Mouse (Mus musculus): ENCODE results near the gene Tmem136. TPM values are rescaled to one million over a fixed set of nuclear protein-coding genes. Genes with fewer than 3 reads are reported as not detected.
"Not testable (repeated sequence)": the region's sequence is repeated elsewhere in the genome, so short reads cannot be mapped to it uniquely, and the experiment has no call there.

The Tmem136 gene
- total and polyA plus RNA-seq, 3 experiments, result 0.62 to 2.0 TPM; not detected in 1

DNA sequence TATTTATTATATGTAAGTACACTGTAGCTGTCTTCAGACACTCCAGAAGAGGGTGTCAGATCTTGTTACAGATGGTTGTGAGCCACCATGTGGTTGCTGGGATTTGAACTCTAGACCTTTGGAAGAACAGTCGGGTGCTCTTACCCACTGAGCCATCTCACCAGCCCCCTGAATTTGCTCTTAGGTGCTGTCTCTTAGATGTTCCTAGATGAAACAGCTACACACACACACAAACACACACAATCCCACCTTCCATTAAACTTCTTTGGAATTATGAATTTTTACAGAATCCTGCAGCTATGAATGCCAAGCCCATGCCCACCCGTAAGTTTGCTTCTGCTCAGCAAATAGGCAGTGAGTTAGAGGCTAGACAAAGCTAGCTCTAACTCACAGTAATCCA, 5.6 kb upstream of the Tmem136 start:
- TF ChIP-seq TBP (IDR thresholded peaks at IDR 0.05; ENCODE audit: low read depth, low read length), result peak; percentile 57
- DNase-seq (ENCODE audit: low read depth, low spot score); H3K27me3 ChIP-seq (ENCODE audit: control insufficient read depth in 1 of 2, insufficient read depth in 2 of 2, low read length in 2 of 2); H3K9me3 ChIP-seq (replicated peaks; ENCODE audit: insufficient read depth, low read length); H3K4me1 ChIP-seq (ENCODE audit: control insufficient read depth in 1 of 2, insufficient read depth in 2 of 2, low read length in 2 of 2); H3K4me3 ChIP-seq (ENCODE audit: control insufficient read depth in 1 of 2, insufficient read depth in 1 of 2, low read depth in 2 of 2, low read length in 2 of 2); H3K36me3 ChIP-seq (ENCODE audit: control insufficient read depth in 1 of 2, insufficient read depth in 2 of 2, low read length in 2 of 2); H3K9ac ChIP-seq (ENCODE audit: control insufficient read depth, low read depth, low read length, poor library complexity, severe bottlenecking); H3K79me2 ChIP-seq (ENCODE audit: control insufficient read depth, insufficient read depth, low read length, poor library complexity); H3K27ac ChIP-seq (ENCODE audit: control insufficient read depth, low read depth, low read length): not testable (repeated sequence)

DNA sequence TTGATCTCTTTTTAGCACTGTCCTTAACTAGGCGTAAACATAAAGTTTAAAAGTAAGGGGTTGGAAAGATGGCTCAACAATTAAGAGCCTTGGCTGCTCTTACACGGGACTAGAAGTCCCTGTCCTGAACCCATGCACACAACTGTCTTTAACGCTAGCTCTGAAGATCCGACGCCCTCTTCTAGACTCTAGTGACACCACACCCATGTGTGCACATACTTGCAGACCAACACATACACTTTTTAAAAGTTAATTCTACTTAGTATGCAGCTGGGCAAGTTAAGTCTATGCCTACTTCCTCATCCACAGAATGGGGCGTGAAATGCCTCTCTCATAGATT, 597 bp upstream of the Tmem136 start:
- peak overlapping the region; percentile 10 to 86; a peak in 2 of 4 replicates for H3K4me3 ChIP-seq (ENCODE audit: control insufficient read depth in 1 of 2, insufficient read depth in 1 of 2, low read depth in 2 of 2, low read length in 2 of 2)
- H3K9ac ChIP-seq (ENCODE audit: control insufficient read depth, low read depth, low read length, poor library complexity, severe bottlenecking), result peak overlapping the region; percentile 54
- no peaks in the 10 kb centered on the region; a peak in 1 of 4 replicates for H3K27me3 ChIP-seq (ENCODE audit: control insufficient read depth in 1 of 2, insufficient read depth in 2 of 2, low read length in 2 of 2)

DNA sequence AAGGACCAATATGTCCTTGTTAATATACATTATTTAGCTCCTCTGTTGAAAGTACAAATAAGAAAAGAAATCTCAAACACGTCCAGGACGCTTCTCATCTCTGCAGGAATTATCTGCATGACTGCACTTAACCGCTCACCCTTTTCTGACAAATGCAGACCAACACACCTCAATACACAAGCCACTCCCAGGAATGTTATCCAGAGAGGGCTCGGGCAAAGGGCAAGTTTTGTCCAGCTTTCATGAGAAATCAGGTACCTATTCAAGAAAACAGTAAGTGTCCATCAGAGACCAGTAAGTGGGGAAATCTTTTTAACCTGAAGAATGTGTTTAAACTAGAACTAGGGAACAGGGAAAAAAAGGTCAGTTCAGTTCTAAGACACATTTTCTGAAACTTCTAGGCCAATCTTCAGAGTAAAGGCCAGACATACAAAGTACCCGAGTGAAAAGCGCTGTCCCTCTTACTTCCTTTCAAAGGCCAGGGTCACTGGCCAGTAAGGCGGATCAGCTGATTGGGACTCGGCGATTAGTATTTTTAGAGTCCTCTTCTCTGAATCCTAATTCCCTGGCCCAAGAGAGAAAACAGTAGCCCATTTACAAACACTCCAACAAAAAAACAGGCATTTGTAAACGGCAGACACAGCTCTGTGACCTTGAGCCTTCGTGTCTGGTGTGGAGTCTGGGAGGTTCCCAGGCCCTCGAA, 788 bp downstream of the Tmem136 start:
- H3K9me3 ChIP-seq (replicated peaks; ENCODE audit: insufficient read depth, low read length), result no peaks in the 10 kb centered on the region
- no peaks in the 10 kb centered on the region for H3K79me2 ChIP-seq (ENCODE audit: control insufficient read depth, insufficient read depth, low read length, poor library complexity)
- peak overlapping the region; percentile 54 for H3K9ac ChIP-seq (ENCODE audit: control insufficient read depth, low read depth, low read length, poor library complexity, severe bottlenecking)
- DNase-seq (ENCODE audit: low read depth, low spot score), result peak; percentile 17
- no peaks in the 10 kb centered on the region; a peak in 1 of 4 replicates for H3K27me3 ChIP-seq (ENCODE audit: control insufficient read depth in 1 of 2, insufficient read depth in 2 of 2, low read length in 2 of 2)
- peak overlapping the region; percentile 54 to 86 for H3K4me3 ChIP-seq (ENCODE audit: control insufficient read depth in 1 of 2, insufficient read depth in 1 of 2, low read depth in 2 of 2, low read length in 2 of 2)
- H3K4me1 ChIP-seq (ENCODE audit: control insufficient read depth in 1 of 2, insufficient read depth in 2 of 2, low read length in 2 of 2), result peaks cover 5 to 12% of the 10 kb centered on the region in 2 experiments
- peaks cover 0 to 20% of the 10 kb centered on the region in 2 experiments; a peak in 2 of 4 replicates for H3K36me3 ChIP-seq (ENCODE audit: control insufficient read depth in 1 of 2, insufficient read depth in 2 of 2, low read length in 2 of 2)
- TF ChIP-seq CHD2 (IDR thresholded peaks at IDR 0.05; ENCODE audit: low read length) (no peak), TCF12 (IDR thresholded peaks at IDR 0.05; ENCODE audit: low read depth, low read length) (no peak), JUND (IDR thresholded peaks at IDR 0.05; ENCODE audit: low read depth, low read length) (no peak), TAL1 (IDR thresholded peaks at IDR 0.05; ENCODE audit: low read length) (no peak), RAD21 (IDR thresholded peaks at IDR 0.05; ENCODE audit: low read depth, low read length) (no peak), USF1 (IDR thresholded peaks at IDR 0.05; ENCODE audit: low read depth, low read length) (no peak), MAZ (IDR thresholded peaks at IDR 0.05; ENCODE audit: low read depth, low read length) (no peak), NELFE (IDR thresholded peaks at IDR 0.05; ENCODE audit: low read depth, low read length) (no peak), ZMIZ1 (IDR thresholded peaks at IDR 0.05; ENCODE audit: low read depth, low read length) (no peak), MAX (IDR thresholded peaks at IDR 0.05; ENCODE audit: low read length) (no peak), TBP (IDR thresholded peaks at IDR 0.05; ENCODE audit: low read depth, low read length) (no peak), HCFC1 (IDR thresholded peaks at IDR 0.05; ENCODE audit: low read depth, low read length) (no peak), UBTF (IDR thresholded peaks at IDR 0.05; ENCODE audit: borderline replicate concordance, insufficient read depth, low read depth, low read length) (no peak), POLR2A (IDR thresholded peaks at IDR 0.05; ENCODE audit: control insufficient read depth in 1 of 2, insufficient read depth in 1 of 2, low read depth in 1 of 2, low read length in 2 of 2, poor library complexity in 1 of 2) (no peak), EP300 (IDR thresholded peaks at IDR 0.05; ENCODE audit: low read depth in 1 of 2, low read length in 2 of 2) (no peak), NRF1 (IDR thresholded peaks at IDR 0.05; ENCODE audit: insufficient read depth, low read depth, low read length, poor library complexity, severe bottlenecking) (no peak), POLR2AphosphoS2 (IDR thresholded peaks at IDR 0.05; ENCODE audit: low read length) (no peak), SIN3A (IDR thresholded peaks at IDR 0.05; ENCODE audit: low read length) (no peak; the same call in 1 of the 2 replicates), KAT2A (conservative IDR thresholded peaks at IDR 0.05; ENCODE audit: low read depth, low read length) (no peak)
- no peak overlapping the region for H3K27ac ChIP-seq (ENCODE audit: control insufficient read depth, low read depth, low read length)

More for the DNA sequence above, 597 bp upstream of the Tmem136 start:
- peak; percentile 52 for DNase-seq (ENCODE audit: low read depth, low spot score)
- Histone ChIP-seq H3K79me2 (ENCODE audit: control insufficient read depth, insufficient read depth, low read length, poor library complexity) (no peaks in the 10 kb centered on the region), H3K4me1 (ENCODE audit: control insufficient read depth in 1 of 2, insufficient read depth in 2 of 2, low read length in 2 of 2) (peaks cover 5 to 12% of the 10 kb centered on the region in 2 experiments), H3K9me3 (replicated peaks; ENCODE audit: insufficient read depth, low read length) (no peaks in the 10 kb centered on the region), H3K27ac (ENCODE audit: control insufficient read depth, low read depth, low read length) (no peak overlapping the region), H3K36me3 (ENCODE audit: control insufficient read depth in 1 of 2, insufficient read depth in 2 of 2, low read length in 2 of 2) (peaks cover 0 to 20% of the 10 kb centered on the region in 2 experiments; a peak in 2 of 4 replicates)
- TF ChIP-seq ELF1 (IDR thresholded peaks at IDR 0.05; ENCODE audit: low read depth, low read length) (0 out of 2 replicates have a peak, but pooled peaks have one; percentile 32), MXI1 (IDR thresholded peaks at IDR 0.05; ENCODE audit: low read depth, low read length) (no peak)
